Mouse (Mus musculus): ENCODE measurements at regions not wholly inside any gene's neighbourhood (a gene's known extent, or its start where the extent isn't known, plus 50 kb on each side); places are given as distances from the start of the nearest gene placed in this dataset.

DNA sequence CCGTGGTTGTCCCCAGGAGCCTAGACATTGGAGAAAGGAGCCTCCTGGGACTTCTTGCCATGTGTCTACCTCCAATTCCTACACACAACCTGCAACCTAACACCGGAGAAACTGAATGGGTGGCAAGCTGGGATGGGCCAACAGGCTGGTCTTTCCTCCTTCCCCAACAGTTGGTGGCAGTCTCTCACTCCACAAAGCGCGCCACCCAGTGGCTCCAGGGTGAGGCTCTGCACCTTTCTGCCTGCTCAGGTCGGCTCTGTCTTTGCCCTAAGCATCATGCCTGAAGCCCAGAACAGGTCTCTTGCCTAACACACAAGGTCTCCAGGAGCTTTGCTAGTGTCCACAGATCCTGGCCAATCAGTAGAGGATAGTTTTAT is 166.0 kb downstream of the Inhbb start:
- DNase-seq, result no peak

DNA sequence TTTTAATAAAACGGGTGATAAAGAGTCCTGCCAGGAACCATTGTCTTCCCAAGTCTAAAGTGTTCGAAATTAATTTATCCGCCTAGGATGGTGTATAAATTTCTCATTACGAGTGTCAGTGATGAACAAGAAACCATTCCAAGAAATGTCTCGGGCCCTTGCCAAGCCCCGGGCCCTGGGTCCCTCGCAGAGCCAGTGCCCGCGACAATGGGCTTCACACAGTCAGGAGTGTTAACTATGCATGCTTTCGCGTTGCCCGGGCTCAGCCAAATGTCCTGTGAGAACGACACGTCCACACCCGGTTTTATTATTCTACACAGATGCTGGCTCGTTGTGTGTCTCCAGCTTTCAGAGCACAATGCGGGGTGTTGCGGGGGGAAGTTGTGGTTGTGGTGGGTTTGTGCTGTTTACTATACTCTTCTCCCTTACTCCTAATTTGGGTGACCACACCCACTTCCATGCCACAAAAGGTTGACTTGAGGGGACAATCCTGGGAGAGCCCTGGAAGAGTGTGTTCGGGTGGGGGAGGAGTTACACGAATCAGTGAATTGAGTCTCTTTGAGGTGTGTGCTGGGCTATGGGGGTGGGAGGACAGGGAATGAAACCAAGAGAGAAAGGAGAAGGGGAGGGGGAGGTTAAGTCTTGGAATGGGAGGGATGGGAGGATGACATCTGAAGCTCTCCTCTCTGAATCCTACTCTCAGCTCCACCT is 166.5 kb downstream of the Inhbb start:
- DNase-seq, result no peak

- DNase-seq, result no peak
Observed at GRCm38 (mm10) chr1:119254928-119255327, 167.1 kb downstream of the Inhbb start.

GRCm38 (mm10) chr1:119253371-119253851 is 168.6 kb downstream of the Inhbb start:
- no peak for DNase-seq

DNA sequence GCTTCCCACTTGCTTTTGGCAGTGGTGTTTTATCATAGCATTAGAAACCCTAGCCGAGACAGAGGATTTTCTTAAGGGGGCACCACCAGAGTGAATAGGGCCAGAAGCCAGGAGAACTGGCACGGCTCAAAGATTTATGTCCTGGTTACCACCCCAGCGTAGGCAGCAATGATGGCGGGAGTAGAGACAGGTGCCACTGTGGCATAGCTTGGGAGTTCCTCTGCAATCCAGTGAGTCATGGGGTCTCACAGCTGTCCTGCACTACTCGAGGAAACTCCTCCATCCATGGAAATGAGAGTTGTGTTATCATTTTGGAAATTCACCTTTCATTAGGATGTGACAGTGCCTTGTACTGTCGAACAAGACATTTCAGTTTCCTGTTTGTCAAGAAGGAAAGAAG is 169.6 kb downstream of the Inhbb start:
- no peak for DNase-seq

GRCm38 (mm10) chr1:119251741-119252140 is 170.3 kb downstream of the Inhbb start:
- DNase-seq, result no peak

GRCm38 (mm10) chr1:119248776-119249495 is 173.1 kb downstream of the Inhbb start:
- DNase-seq, result no peak

DNA sequence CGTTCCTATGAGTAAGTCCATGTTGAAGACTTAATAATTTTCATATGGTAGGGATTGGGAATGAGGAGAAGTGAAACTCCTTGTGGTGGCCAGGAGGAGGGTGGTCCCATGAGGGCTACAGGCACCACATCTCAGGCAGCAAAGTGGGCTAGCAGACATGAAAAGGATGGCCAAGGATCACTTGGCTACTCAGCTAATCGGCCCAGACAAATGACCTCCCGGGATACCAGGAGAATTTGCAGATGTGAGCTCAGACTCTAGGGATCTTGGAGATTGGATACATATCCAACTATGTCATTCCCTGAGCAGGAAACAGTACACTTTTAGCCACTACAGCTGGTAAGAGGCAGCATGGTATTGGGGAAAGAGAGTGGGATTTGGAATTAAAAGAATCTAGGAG is 174.9 kb downstream of the Inhbb start:
- no peak for DNase-seq

DNA sequence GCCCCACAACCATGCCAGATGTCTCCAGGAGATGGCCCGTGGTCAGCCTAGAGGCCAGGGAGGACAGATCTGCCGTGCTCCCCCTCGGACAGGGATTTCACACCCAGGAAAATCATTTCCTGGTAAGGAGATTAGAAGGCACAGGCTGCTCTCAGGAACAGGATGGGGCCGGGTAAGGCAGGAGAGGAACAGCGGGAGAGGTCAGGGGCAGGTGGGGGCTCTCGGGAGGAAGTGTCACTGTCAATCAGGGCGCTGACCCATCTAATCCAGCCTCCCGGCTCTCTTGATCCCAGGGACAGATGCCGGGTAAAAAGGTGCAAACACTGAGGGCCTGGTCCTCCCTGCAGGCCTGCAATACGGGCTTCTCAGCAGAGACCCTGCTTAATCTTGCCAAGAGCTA is 183.6 kb downstream of the Inhbb start:
- DNase-seq, result no peak

GRCm38 (mm10) chr1:119236787-119237186 is 183.4 kb upstream of the Gli2 start:
- no peak for DNase-seq

DNA sequence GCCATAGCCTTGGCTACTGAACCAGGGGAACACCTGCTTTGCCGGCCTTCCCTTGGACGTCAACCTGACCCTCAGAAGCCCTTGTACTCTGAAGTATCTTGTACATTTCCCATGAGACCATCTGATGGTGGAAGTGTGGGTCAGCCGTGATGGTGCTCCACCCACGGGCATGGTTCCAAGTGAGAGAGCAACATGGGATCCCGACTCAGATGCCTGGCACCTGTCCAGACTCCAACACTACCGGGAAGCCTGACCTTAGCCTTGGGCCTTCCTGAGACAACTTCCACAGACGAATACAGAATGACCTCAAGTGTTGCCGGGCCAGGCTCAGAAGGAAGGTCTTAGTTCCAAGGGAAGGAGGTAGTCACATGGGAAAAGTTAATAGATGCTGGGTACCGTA is 181.0 kb upstream of the Gli2 start:
- no peak for DNase-seq

DNA sequence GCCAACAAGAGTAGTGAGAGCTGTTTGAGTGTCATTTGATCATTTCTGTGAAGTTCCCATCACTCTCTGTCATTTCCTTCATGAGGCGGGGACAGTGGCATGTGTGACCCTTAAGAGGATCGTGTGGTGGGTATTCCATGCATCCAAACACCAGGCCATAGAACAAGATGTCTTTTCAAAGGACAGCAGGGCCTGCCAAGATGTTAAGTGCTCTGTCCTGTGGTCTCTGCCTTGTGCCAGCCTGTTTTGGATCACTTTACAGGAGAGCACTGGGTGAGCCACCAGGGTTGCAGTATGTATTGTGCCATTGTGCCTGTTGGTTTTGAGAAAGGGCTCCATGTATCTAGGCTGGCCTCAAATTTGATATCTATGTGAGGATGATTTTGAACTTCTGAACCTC is 173.6 kb upstream of the Gli2 start:
- no peak for DNase-seq

GRCm38 (mm10) chr1:119223876-119224275 is 170.5 kb upstream of the Gli2 start:
- no peak for DNase-seq

DNA sequence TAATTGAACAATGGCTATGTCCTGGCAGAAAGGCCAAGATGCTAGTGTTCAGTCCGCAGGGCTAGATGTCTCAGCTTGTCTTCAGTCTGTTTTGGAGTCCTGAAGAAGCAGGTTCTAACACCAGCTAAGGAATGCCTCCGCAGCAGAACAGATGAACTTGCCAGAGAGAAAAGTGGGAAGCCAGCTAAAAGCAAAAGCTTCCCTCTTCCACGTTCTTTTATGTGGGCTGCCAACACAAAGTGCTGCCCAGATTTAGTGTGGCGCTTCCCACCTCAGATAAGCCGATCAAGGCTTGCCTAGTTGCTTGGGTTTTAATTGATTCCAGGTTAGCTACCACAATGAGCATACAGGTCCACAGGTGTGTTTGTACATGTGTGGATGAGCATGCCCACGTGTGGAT is 168.5 kb upstream of the Gli2 start:
- no peak for DNase-seq

DNA sequence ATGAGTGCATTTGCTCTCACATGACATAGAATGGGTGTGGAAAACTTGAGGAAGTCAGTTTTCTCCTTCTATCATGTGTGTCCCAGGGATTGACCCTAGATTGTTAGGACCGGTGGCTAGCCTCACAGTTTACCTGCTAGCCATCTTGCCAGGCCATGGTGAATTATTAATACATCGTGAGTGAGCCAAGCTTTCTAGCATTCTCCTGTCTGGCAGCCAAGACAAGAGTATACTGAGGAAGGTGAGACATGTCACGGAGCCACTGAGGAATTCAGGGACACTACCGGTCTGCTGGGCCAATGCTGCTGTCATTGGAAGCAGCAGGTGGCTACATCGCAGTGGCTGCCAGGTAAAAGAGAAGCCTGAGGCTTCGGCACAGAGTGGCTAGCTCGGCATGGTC is 167.6 kb upstream of the Gli2 start:
- no peak for DNase-seq

- no peak for DNase-seq
Observed at GRCm38 (mm10) chr1:119219817-119220216, 166.4 kb upstream of the Gli2 start.

DNA sequence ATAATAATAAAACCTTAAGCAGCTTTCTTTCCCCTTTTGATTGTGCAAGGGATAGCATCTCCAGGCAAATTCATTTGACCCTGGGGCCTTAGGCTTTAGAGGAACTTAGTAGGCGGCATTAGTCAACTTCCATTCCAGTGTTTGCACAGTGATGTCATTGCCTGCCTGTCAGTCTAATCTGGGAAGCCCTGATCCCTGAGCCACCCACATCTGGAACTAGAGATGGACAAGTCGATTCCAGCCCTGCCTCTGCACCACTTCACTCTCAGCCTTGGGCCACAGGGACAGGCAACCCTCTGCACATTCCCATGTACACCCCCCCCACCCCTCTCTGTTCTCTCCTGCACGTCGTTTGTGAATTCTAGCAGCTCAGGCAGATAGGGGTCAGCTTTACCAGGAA is 164.0 kb upstream of the Gli2 start:
- DNase-seq, result no peak

- DNase-seq, result no peak
Observed at GRCm38 (mm10) chr1:119209607-119210007, 156.2 kb upstream of the Gli2 start.

GRCm38 (mm10) chr1:119202456-119202855 is 149.0 kb upstream of the Gli2 start:
- DNase-seq, result no peak

GRCm38 (mm10) chr1:119197415-119197700 is 143.9 kb upstream of the Gli2 start:
- no peak for DNase-seq

DNA sequence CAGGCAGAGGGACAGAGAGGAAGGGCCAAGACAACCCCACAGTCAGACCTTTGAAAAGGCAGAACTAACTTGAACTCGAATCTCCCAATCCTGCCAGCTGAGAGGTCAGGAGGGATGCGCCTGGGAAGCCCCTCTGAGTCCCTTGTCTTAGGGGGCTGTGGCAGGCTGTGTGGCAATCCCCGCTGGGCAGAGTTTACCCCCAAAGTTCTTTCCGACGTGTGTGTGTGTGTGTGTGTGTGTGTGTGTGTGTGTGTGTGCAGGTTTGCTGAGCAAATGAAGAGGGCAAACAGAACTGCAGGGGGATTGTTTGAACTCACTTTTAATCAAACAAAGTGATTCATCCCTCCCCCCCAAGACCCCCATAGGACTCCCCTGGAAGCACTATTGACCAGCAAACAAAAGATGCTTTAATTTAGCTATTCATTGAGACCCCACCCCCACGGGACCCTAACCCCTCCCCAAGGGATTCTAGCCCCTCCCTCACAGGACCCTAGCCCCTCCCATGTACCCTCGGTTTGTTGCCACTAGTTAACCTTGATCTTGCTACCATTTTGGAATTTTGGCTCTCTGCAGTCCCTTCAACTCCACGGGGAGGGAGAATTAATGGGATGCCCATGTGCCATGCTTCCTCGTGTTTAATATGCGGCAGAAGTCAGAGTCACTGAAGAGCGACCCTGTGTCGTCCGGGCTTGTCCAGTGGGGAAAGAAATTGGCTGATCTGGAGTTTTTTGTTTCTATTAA is 143.4 kb upstream of the Gli2 start:
- DNase-seq, result no peak

DNA sequence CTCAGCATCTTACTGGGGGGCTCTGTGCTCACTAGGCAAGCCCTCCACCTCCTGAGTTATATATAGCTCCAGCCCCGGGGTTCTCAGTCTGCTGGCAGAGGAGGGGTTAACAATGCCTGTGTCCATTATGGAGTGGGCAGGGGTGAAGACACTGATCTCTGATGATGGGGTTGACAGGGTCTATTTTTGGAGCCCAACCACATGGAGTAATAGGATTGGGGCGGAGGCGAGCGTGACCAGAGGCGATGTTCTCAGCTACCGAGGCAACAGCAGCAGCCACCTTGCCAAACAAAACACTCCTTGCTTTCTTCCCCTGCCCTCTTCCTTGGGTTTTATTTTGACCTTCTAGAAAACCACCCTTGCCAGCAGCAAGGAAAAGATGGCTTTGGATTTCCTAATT is 141.1 kb upstream of the Gli2 start:
- DNase-seq, result no peak

- no peak for DNase-seq
Observed at GRCm38 (mm10) chr1:119191177-119191576, 137.8 kb upstream of the Gli2 start.

DNA sequence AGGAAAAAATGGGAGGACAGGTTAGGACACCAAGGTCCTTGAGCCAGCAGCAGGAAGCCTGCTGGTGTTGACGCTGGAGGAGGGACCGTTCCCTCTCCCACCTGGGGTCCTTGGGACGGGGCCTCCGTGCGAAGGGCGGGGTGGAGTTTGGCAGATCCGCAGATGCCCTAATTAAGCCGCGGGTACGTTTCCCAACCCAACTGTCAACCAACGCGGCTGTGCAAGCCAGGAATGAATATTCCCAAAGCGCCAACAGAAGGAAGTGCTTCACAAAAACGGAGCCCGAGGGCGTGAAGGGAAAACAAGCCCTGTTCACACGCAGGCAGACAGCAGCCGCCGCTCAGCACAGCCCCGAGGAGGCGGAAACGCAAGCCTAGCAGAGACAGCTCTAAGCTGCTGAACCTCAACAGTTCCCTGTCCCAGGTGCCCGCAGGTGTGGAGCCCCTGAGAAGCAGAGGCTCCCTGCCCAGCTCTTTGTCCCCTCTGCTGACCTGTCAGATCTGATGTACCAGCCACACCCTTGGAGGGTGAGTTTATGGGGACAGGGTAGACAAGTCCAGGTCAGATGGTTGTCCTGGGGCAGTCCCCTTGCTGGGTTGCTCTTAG is 136.1 kb upstream of the Gli2 start:
- no peak for DNase-seq

All from thymus, postnatal 36 days (tissue).